Mouse (Mus musculus) 416B (cell line): ENCODE results near the gene Gm21915.

Experiments
- DNase-seq: peaks from one replicate; pipeline ENCODE4 v3.0.0; 2011; ENCODE audit warnings: low read depth

Gene Gm21915

GRCm38 (mm10) chr9:40670313-40670712 lies at the start of gene Gm21915:
Gene Gm21915 (plus strand): TSS chr9:40670613.
- DNase-seq, result no peak

- DNase-seq, result no peak
Observed at GRCm38 (mm10) chr9:40622265-40622664, 48.1 kb upstream of the Gm21915 start.

DNA sequence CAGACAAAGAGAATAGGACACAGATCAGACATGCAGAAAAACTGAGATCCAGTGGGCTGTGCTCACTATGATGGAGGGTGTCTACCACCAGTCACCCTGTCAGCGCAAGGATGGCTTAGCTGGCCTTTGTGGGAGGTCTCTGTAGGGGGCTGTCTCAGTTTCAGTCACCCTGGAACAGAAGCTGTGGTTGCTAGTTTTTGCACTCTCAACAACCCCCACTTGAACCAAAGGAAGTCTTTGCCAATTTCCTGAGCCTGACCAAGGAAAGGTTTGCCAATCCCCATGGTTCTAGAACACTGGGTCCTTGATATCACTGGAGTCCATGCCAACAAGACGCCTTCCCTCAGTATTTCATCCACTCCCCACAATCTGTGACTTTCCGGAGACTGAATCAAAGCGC lies 47.6 kb upstream of the Gm21915 start:
- DNase-seq, result peak; percentile 47

GRCm38 (mm10) chr9:40625341-40625740 lies 45.1 kb upstream of the Gm21915 start:
- DNase-seq, result no peak

DNA sequence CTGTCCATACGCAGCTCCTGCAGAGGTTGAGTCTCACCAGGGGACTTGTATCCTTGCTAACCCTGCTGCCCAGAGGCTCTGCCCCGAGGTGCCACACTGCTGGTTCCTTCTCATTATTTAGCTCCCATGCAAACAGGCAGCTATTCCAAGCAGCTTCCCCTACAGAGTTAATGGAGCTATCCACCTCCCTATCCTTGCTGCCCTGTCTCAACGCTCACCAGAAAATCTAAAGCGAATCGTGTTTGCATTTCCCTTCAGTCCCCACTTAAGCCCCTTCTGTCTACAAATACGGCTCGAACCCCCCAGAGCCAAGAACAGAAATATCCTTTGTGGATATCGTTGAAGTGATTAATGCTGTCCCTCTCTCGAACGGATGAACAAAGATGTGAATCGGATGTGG lies 43.8 kb upstream of the Gm21915 start:
- DNase-seq, result no peak

GRCm38 (mm10) chr9:40627146-40627713 lies 43.2 kb upstream of the Gm21915 start:
- DNase-seq, result no peak

GRCm38 (mm10) chr9:40628130-40629069 lies 42.0 kb upstream of the Gm21915 start:
- DNase-seq, result peak; percentile 68

GRCm38 (mm10) chr9:40629441-40629840 lies 41.0 kb upstream of the Gm21915 start:
- DNase-seq, result no peak

DNA sequence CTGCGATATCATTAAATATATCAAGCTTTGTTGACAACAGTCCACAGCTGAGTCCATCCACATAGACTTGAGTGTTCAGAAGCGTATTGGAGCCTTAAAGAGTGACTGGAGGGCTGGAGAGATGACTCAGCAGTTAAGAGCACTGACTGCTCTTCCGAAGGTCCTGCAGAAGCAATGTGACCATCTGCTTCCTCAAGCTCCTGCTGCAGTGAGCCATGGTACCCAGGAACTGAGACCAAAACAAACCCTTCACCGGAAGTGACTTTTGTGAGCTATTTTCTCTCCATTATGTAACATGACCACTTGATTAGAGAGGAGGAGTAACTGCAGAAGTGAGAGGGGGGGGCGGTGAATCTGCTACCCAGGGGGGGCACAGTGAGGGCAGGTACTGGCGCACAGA lies 39.3 kb upstream of the Gm21915 start:
- peak; percentile 77 for DNase-seq

- no peak for DNase-seq
Observed at GRCm38 (mm10) chr9:40631505-40631904, 38.9 kb upstream of the Gm21915 start.

DNA sequence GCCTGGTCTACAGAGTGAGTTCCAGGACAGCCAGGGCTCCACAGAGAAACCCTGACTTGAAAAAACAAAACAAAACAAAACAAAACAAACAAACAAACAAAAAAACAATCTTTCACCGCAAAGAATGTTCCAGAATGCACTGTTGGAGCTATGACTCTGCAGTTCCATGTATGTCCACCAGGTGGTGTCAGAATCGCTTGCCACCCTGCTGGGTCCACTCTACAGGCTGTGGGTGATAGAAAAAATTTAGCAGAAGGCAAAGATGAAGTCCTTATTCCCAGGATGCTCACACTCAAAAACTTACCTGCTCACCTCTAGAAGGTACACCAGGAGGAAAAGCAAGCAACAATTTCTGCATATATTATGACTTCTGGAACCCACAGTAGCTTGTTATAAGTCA lies 34.4 kb upstream of the Gm21915 start:
- DNase-seq, result peak; percentile 51

DNA sequence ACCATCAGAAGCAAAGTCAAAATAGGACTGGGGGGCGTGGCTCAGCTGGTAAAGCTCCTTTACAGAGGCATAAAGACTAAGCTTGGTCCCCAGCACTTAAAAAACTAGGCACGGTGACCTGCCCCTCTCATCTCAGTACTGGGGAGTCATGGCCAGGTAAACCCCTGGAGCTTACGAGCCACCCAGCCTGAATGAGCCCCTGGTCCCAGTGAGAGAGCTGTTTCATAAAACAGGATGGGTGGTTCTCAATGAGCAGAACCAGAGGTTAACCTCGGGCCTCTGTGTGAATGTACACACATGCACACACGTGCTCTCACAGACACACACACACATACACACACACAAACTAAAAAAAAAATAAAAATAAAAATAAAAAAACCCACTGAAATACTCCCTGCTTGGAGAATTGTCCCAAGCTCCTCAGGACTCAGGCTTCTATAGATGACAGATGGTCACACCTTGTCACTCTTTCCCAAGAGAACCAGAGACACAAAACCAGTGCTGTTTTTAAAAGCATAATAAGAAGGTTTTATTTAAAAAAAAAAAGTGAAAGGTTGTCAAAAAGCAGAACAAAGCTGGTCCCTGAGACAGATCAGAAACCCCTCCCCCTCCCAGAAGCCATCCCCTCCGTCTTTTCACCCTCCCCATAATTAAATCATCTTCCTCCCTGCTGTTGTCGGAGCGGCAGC lies 32.6 kb upstream of the Gm21915 start:
- no peak for DNase-seq

DNA sequence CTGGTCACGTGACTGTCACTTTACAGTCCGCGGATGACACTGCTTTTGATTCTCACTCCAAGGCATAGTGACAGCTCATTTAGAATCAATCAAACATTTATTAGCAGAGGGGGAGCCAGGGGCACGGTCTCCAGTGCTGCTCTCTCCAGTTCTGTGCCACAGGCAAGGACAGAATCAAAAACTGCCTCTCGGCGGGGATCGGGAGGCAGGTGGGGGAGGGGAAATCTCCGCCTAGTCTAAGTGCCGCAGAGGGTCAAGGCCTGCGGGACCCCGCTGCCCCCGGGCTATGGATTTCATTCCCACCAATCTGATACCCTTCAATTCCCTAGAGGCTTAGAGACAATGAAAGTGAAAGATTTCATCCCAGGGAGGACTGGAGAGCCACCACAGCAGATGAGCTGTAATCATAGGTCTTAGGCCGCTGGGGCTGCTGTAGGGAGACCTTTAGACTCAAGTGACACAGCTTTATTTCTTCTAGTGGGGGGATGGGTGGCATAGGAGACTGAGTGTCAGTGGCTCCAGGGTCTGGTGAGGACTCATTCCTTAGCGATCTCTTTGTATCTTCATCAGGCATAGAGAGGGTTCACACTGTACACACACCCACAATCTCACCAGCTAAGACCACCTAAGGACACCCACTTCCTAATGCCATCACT lies 31.9 kb upstream of the Gm21915 start:
- no peak for DNase-seq

DNA sequence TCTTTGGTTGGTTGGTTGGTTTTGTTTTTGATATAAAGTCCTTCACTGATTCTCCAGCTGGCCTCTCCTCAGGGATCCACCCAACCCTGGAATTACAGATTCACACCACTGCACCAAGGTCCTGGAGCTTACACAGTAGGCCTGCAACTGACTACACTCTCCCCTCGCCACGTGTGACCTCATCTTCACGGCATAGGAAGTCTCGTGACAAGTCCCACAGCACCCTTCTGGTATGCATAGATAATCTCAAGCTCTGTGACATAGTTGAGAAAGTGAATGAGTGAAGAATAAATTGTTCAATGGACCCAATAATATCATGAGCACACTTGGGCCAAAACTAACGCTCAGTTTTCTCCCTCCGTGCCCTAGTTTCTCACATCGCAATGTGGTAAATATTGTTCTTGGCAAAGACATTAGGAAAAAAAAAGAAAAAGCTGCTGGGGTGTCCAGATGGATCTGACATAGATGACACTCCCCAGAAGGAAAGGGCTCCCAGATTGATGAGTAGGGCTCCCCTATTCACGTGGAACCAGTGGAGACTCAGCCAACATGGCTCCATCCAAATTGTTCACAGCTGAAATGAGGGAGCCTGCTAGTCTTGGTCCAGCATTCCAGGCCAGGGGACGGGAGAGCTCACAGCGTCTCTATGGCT lies 30.8 kb upstream of the Gm21915 start:
- DNase-seq, result no peak

GRCm38 (mm10) chr9:40641318-40641717 lies 29.1 kb upstream of the Gm21915 start:
- DNase-seq, result peak; percentile 64

- no peak for DNase-seq
Observed at GRCm38 (mm10) chr9:40642470-40643220, 27.8 kb upstream of the Gm21915 start.

- DNase-seq, result no peak
Observed at GRCm38 (mm10) chr9:40649444-40649843, 21.0 kb upstream of the Gm21915 start.

- DNase-seq, result no peak
Observed at GRCm38 (mm10) chr9:40649983-40650382, 20.4 kb upstream of the Gm21915 start.

- no peak for DNase-seq
Observed at GRCm38 (mm10) chr9:40651239-40651859, 19.1 kb upstream of the Gm21915 start.

- DNase-seq, result no peak
Observed at GRCm38 (mm10) chr9:40652757-40653156, 17.7 kb upstream of the Gm21915 start.
